Mouse (Mus musculus): Measurements from ENCODE around the gene Krtap2-4. TPM values are rescaled to one million over a fixed set of nuclear protein-coding genes. Genes with fewer than 3 reads are reported as not detected.
"Not testable (repeated sequence)": the region's sequence is repeated elsewhere in the genome, so short reads cannot be mapped to it uniquely, and the experiment has no call there.

Gene Krtap2-4
- polyA plus RNA-seq, 1 experiment, result 0.22 TPM

- no peak overlapping the region for H3K4me3 ChIP-seq (ENCODE audit: control insufficient read depth, insufficient read depth, low read length)
- TF ChIP-seq CTCF (IDR thresholded peaks at IDR 0.05; ENCODE audit: borderline replicate concordance, control insufficient read depth, extremely low read depth, insufficient read depth, low read length, poor library complexity) (no peak), POLR2A (IDR thresholded peaks at IDR 0.05; ENCODE audit: control insufficient read depth, extremely low read depth, insufficient read depth, low read length, poor library complexity) (no peak)
- 84% methylated on average over 3 of the region's 3 CpGs for WGBS
- DNase-seq, result no peak
- no peaks in the 10 kb centered on the region for H3K27me3 ChIP-seq (ENCODE audit: control insufficient read depth, insufficient read depth, low read length)
- no peak overlapping the region for H3K27ac ChIP-seq (ENCODE audit: control insufficient read depth, insufficient read depth, low read length)
- no peaks in the 10 kb centered on the region for H3K36me3 ChIP-seq (ENCODE audit: control insufficient read depth, insufficient read depth, low read length)
- no peaks in the 10 kb centered on the region for H3K4me1 ChIP-seq (replicated peaks; ENCODE audit: control insufficient read depth, insufficient read depth, low read length)
Observed at GRCm38 (mm10) chr11:99644351-99644750, 29.7 kb upstream of the Krtap2-4 start.

- H3K27ac ChIP-seq (ENCODE audit: control insufficient read depth, insufficient read depth, low read length); H3K4me1 ChIP-seq (replicated peaks; ENCODE audit: control insufficient read depth, insufficient read depth, low read length); H3K27me3 ChIP-seq (ENCODE audit: control insufficient read depth, insufficient read depth, low read length); H3K4me3 ChIP-seq (ENCODE audit: control insufficient read depth, insufficient read depth, low read length); H3K36me3 ChIP-seq (ENCODE audit: control insufficient read depth, insufficient read depth, low read length); DNase-seq: not testable (repeated sequence)
- WGBS, result 82% methylated on average over 9 of the region's 9 CpGs
Observed at GRCm38 (mm10) chr11:99643635-99644139, 29.0 kb upstream of the Krtap2-4 start, which contains the start of gene Krtap4-7. Gene Krtap4-7 (minus strand): TSS chr11:99644089.

- no peak for DNase-seq
- H3K27me3 ChIP-seq (ENCODE audit: control insufficient read depth, insufficient read depth, low read length), result no peaks in the 10 kb centered on the region
- H3K27ac ChIP-seq (ENCODE audit: control insufficient read depth, insufficient read depth, low read length), result no peak overlapping the region
- WGBS, result 27% methylated on average over 1 of the region's 1 CpGs
- TF ChIP-seq POLR2A (IDR thresholded peaks at IDR 0.05; ENCODE audit: control insufficient read depth, extremely low read depth, insufficient read depth, low read length, poor library complexity) (no peak), CTCF (IDR thresholded peaks at IDR 0.05; ENCODE audit: borderline replicate concordance, control insufficient read depth, extremely low read depth, insufficient read depth, low read length, poor library complexity) (no peak)
- H3K4me1 ChIP-seq (replicated peaks; ENCODE audit: control insufficient read depth, insufficient read depth, low read length), result no peaks in the 10 kb centered on the region
- H3K4me3 ChIP-seq (ENCODE audit: control insufficient read depth, insufficient read depth, low read length), result no peak overlapping the region
- H3K36me3 ChIP-seq (ENCODE audit: control insufficient read depth, insufficient read depth, low read length), result no peaks in the 10 kb centered on the region
Observed at GRCm38 (mm10) chr11:99640926-99641325, 26.3 kb upstream of the Krtap2-4 start.

GRCm38 (mm10) chr11:99637086-99637485 is 22.4 kb upstream of the Krtap2-4 start:
- Histone ChIP-seq H3K4me3 (ENCODE audit: control insufficient read depth, insufficient read depth, low read length) (no peak overlapping the region), H3K27me3 (ENCODE audit: control insufficient read depth, insufficient read depth, low read length) (no peaks in the 10 kb centered on the region), H3K27ac (ENCODE audit: control insufficient read depth, insufficient read depth, low read length) (no peak overlapping the region), H3K36me3 (ENCODE audit: control insufficient read depth, insufficient read depth, low read length) (no peaks in the 10 kb centered on the region), H3K4me1 (replicated peaks; ENCODE audit: control insufficient read depth, insufficient read depth, low read length) (no peaks in the 10 kb centered on the region)
- no peak for TF ChIP-seq POLR2A (IDR thresholded peaks at IDR 0.05; ENCODE audit: control insufficient read depth, extremely low read depth, insufficient read depth, low read length, poor library complexity)
- TF ChIP-seq CTCF (IDR thresholded peaks at IDR 0.05; ENCODE audit: borderline replicate concordance, control insufficient read depth, extremely low read depth, insufficient read depth, low read length, poor library complexity), result no peak
- WGBS, result 89% methylated on average over 1 of the region's 1 CpGs
- no peak for DNase-seq

- Histone ChIP-seq H3K27ac (ENCODE audit: control insufficient read depth, insufficient read depth, low read length) (no peak within 1 kb of the TSS), H3K27me3 (ENCODE audit: control insufficient read depth, insufficient read depth, low read length) (no peaks in the 10 kb centered on the region), H3K4me1 (replicated peaks; ENCODE audit: control insufficient read depth, insufficient read depth, low read length) (no peaks in the 10 kb centered on the region), H3K36me3 (ENCODE audit: control insufficient read depth, insufficient read depth, low read length) (no peaks in the 10 kb centered on the region), H3K4me3 (ENCODE audit: control insufficient read depth, insufficient read depth, low read length) (no peak within 1 kb of the TSS)
- DNase-seq, result no peak
- TF ChIP-seq CTCF (IDR thresholded peaks at IDR 0.05; ENCODE audit: borderline replicate concordance, control insufficient read depth, extremely low read depth, insufficient read depth, low read length, poor library complexity) (no peak), POLR2A (IDR thresholded peaks at IDR 0.05; ENCODE audit: control insufficient read depth, extremely low read depth, insufficient read depth, low read length, poor library complexity) (no peak)
- WGBS, result 61% methylated on average over 8 of the region's 8 CpGs
Observed at GRCm38 (mm10) chr11:99634653-99635134, 20.0 kb upstream of the Krtap2-4 start, which contains the start of gene Krtap4-2. Gene Krtap4-2 (minus strand): TSS chr11:99635084.

GRCm38 (mm10) chr11:99633293-99633692 is 18.6 kb upstream of the Krtap2-4 start:
- DNase-seq, result no peak
- no peaks in the 10 kb centered on the region for H3K4me1 ChIP-seq (replicated peaks; ENCODE audit: control insufficient read depth, insufficient read depth, low read length)
- no peak overlapping the region for H3K27ac ChIP-seq (ENCODE audit: control insufficient read depth, insufficient read depth, low read length)
- no peaks in the 10 kb centered on the region for H3K36me3 ChIP-seq (ENCODE audit: control insufficient read depth, insufficient read depth, low read length)
- H3K27me3 ChIP-seq (ENCODE audit: control insufficient read depth, insufficient read depth, low read length), result no peaks in the 10 kb centered on the region
- 48% methylated on average over 2 of the region's 2 CpGs for WGBS
- H3K4me3 ChIP-seq (ENCODE audit: control insufficient read depth, insufficient read depth, low read length), result no peak overlapping the region
- TF ChIP-seq POLR2A (IDR thresholded peaks at IDR 0.05; ENCODE audit: control insufficient read depth, extremely low read depth, insufficient read depth, low read length, poor library complexity), result no peak
- TF ChIP-seq CTCF (IDR thresholded peaks at IDR 0.05; ENCODE audit: borderline replicate concordance, control insufficient read depth, extremely low read depth, insufficient read depth, low read length, poor library complexity), result no peak

GRCm38 (mm10) chr11:99630890-99631289 is 16.2 kb upstream of the Krtap2-4 start:
- no peak for TF ChIP-seq POLR2A (IDR thresholded peaks at IDR 0.05; ENCODE audit: control insufficient read depth, extremely low read depth, insufficient read depth, low read length, poor library complexity)
- no peak for TF ChIP-seq CTCF (IDR thresholded peaks at IDR 0.05; ENCODE audit: borderline replicate concordance, control insufficient read depth, extremely low read depth, insufficient read depth, low read length, poor library complexity)
- DNase-seq, result no peak
- WGBS, result 72% methylated on average over 3 of the region's 3 CpGs
- Histone ChIP-seq H3K4me1 (replicated peaks; ENCODE audit: control insufficient read depth, insufficient read depth, low read length) (no peaks in the 10 kb centered on the region), H3K27me3 (ENCODE audit: control insufficient read depth, insufficient read depth, low read length) (no peaks in the 10 kb centered on the region), H3K4me3 (ENCODE audit: control insufficient read depth, insufficient read depth, low read length) (no peak overlapping the region), H3K36me3 (ENCODE audit: control insufficient read depth, insufficient read depth, low read length) (no peaks in the 10 kb centered on the region), H3K27ac (ENCODE audit: control insufficient read depth, insufficient read depth, low read length) (no peak overlapping the region)
